Mouse (Mus musculus): Measurements from ENCODE around the gene Mknk2.

DNA sequence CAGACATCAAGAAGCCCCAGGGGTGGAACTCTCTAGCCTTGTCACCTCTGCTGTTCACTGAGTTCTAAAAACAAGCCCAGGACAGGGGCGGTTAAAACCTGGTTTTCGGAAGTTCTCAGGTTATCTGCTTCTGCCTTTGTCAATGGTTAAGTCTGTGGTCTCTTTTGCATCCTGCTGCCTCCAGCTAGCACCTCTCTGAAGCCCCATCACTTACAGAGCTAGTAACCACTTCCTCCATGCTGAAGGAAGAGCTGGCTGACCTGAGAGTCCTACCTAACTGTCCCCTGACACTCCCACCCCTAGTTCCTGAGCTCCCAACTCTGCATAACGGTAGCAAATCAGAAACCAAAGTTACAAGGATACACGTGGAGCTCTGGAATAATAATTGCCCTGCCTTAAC lies 22.8 kb upstream of the Mknk2 start:
- TF ChIP-seq CTCF (conservative IDR thresholded peaks at IDR 0.05; ENCODE audit: insufficient read depth, insufficient read length, low read depth, low read length) = no peak
- TF ChIP-seq POLR2A (IDR thresholded peaks at IDR 0.05; ENCODE audit: low read depth, low read length) = no peak

Measured in kidney, adult 2 months (tissue).